Mouse (Mus musculus) mouse embryonic stem cell (cell line): ENCODE data around the gene Aprt.

Experiments used
- in situ Hi-C, 2 experiments: fragments of 300-500 bp; cut with MboI; formaldehyde crosslinking; loops; 1 replicate in 1 of 2; 3 replicates in 1 of 2; pipeline ENCODE4 v1.14.3; 2019 to 2020; ENCODE audit warnings: low sequenced_read_pairs in 2 of 2, low pct_unique_long_range_greater_than_20kb in 1 of 2, mixed read lengths in 1 of 2; ENCODE audit not compliant: unreplicated experiment in 1 of 2

Gene Aprt

DNA sequence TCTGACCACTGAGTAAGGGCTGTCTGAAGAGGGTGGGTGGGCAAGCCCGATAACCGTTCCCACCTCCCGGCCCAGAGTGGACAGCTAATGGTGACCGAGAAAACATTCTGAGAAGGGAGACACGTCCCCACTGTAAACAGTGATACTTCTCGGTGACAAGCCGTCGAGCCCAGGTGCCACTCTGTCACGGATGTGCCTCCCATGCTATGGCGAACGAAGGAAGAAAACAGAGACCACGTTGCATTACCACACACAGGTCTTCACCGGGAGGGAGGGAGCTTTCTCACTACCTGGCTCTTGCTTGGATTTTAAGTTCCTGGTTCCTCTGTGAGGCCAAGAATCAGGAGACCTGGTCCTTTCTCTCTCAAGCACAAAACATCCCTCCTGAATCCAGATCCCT, 28.4 kb downstream of the Aprt start:
- in situ Hi-C loops: loop anchor here in 1 of 2 experiments (5.0 kb wide), 1 partner anchor 46 kb away; no protein-coding TSS in a partner anchor

DNA sequence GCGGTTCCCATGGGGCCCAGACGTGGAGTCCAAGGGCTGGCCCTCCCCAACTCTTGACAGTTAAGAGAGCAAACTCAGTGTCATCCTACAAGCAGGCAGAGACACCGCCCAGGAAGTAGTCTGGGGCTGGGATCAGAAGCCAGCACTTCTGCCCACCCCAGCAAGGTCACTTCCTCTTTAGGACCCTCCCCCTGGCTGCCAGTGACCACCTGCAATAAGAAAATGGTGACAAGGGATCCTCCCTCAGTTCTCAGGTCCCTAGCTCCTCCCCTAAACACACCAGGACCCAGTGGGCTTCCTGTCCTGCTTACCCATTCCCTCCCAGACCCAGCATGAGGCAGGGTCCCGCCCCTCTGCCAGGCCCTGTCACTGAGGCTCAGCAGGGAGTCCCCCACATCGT, 28.9 kb downstream of the Aprt start:
- in situ Hi-C loops: loop anchor here in 1 of 2 experiments (5.0 kb wide), 1 partner anchor 46 kb away; no protein-coding TSS in a partner anchor

DNA sequence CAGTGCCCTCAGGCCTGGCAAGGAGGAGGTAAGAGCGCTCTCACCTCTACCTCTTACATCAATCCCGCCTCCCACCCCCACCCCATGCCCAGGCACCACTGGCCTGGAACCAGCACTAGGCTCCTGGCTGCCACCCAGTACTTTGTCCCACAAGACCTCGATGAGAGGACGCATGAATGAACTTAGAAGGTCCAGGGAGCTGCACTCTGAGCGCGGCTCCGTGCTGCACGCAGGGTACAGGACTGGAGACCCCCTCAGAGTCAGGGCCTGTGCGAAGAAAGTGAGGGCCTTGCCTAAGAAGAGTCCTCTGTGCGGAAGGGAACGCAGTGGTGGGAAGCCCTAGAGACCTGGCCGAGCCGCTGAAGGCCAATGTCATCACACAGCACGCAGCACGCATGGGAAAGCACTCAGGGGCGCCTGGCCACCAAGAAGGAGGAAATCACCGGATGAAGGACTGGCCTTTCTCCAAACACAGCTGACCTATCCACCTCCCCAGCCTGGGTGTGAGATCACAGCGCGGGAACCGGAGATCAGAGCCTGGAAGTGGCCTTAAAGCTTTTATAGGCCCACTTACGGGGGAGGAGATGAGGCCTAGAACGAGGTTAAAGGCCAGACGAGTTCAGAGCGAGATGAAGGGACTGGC, 29.8 kb downstream of the Aprt start:
- in situ Hi-C loops: loop anchor here in 1 of 2 experiments (5.0 kb wide), 1 partner anchor 45 kb away; no protein-coding TSS in a partner anchor

DNA sequence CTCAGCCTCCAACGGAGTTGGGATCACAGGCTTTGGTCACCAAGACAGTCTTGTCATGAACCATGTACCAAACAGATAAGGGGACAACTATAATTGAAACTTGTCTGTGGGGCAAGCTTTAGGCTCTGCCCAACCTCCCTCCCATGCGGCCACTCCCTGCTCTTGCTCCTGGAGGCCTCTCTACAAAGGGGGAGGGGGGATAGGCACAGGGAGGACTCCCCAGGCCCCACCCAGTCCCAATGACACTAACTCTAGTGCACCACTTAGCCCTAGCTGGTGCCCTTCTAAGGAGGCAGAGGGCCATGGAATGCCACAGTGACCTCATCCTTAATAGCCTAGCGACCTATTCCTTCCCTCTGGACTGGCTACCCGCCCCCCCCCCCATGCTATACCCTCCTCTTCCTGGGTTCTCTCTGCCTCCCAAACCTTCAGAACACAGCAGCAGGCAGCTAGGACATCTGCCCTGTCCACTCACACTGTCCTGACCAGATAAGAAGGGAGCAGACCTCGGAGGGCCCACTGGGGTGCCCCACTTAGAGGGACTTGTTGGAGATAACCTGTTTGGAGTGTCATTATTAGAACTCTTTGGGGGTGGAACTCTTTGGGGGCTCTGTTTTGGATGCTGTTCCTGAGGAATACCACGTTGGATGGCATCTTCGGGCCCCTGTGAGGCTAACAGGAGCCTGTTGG, 30.5 kb downstream of the Aprt start:
- in situ Hi-C loops: loop anchor here in 1 of 2 experiments (5.0 kb wide), 1 partner anchor 44 kb away; no protein-coding TSS in a partner anchor

DNA sequence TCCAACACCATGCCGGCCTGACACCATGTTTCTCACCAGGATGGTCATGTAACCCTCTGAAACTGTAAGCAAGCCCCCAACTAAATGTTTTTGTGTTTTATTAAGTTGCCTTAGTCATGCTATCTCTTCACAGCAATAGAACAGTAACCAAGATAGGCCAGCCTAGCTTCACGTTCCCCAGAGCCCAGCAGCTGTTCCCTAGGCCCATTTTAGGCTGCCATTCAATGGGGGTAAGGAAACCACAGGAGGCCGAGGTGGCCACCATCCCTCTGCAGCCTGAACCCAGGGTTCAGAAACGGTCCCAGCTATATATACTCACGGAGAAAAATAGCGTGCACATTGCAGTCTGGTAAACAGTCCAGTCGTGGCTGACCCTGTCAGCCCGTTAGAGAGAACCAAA, 32.6 kb downstream of the Aprt start:
- in situ Hi-C loops: no loop called here

DNA sequence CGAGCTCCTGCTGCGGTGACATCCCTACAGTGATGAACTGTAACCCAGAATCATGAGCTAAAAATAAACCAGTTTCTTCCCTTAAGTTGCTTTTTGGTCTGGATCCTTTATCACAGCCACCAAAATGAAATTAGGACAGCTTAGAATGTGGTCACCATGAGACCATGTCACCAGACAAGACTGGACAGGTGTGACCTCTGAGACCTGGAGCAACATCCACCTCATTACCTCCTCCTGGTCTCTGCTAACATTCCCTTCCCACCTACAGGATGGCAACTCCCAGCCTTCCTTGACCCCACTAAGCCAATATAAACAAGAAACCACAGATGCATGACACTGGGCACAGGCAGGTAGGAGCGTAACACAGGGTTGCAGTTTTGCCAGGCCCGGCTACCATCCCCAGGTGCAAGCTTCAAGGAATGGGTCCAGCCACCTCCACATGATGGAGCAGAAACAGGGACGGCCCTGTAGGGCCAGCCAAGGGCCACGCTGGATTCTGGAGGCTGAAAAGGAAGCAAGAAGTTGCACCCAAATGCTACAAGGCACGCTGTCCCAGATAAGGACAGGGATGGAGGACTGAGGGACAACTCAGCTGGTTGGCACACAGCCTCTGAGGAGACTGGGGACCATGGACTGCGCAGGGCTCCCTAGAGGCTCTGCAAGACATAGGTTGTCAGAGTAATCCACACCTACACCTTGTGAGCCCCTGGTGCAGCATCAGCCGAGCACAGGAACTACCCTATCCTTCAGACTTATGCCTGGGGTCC, 38.2 kb downstream of the Aprt start:
- in situ Hi-C loops: no loop called here

DNA sequence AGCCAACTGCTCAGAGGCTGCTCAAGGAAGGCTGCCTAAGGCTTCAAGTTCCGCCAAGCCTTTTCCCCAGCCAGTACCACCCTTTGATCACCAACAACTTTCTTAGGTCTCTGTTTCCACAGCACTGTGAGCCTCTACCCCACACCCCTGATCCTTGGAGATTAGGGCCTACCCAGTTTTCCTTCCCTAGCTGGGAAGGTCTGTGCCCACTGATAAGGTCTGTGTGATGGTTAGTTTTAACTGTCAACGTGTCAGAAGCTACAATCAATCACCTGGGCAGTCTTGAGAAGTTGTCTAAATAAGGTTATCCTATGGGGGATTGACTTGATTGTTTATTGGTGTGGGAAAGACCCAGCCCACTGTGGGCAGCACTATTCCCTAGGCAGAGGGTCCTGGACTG, 38.9 kb downstream of the Aprt start:
- in situ Hi-C loops: no loop called here

DNA sequence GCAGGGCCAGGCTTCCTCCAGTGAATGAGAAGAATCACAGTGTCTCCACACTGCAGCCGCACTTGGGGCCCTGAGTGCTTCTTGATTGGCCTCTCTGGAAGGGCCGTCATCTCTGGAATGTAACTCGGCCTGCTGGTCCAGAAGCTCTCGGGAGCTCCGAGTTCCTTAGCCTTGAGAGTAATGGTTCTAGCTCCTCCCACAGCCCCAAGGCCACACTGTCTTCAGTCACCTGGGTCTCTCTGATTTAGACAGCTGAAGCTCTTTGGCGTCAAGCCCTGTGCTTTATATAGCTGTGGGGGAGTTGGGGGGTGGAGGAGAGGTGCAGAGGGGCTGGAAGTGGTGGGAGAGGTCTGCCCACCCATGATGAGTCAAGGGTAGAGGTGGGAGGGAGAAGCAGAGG, 39.7 kb downstream of the Aprt start:
- in situ Hi-C loops: no loop called here

DNA sequence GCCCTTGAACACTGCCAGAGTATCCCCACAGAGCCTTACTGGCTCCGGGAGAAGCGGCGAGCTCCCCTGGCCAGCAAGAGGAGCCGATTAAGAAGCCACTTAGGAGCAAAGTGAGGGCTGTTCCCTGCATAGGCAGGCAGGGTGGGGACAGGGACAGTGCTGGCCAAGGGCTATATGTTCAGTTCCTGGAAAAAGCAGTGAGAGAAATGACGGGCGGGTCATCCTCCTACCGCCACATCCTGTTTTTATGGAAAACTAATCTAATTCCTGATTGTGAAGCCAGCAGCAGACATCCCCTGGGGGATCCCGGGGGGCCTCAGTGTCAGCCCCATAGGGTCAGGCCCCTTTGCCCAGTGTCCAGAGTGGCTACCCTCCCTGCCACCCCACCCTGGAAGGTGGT, 45.4 kb downstream of the Aprt start:
- in situ Hi-C loops: no loop called here

DNA sequence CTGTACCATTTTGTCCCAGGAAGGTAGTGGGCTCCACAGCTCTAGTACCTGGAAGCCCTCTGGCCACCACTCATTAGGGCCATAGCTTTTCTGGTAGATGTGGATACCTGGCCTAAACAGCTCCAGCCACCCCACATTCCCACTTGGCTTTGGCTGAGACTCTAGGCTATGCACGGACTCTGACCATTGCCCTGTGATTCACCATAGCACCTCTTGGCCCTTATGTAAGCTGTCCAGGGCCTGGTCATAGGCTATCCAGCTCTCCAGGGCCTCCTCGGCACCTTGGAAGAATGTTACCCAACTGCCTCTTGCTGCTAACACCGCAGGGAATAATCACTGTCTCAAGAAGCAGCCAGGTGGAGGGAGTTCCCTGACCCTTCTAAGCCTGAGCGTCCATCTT, 47.5 kb downstream of the Aprt start:
- in situ Hi-C loops: no loop called here

DNA sequence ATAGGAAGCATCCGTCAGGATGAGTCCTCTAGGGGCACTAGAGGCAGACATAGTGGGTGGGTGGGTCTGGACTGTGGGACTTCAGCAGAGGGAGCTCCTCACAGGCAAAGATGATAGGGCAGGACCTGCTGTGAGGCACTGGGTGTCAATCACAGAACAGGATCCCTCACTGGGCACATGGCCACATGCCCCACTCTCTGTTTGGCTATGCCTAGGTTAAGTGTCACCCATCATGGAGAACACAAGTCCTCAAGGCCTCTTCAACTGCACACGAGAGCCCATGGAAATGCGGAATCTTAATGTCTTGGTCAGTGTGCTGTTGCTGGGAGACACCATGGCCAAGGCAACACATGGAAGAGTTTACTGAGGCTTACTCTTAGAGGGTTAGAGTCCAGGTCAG, 48.8 kb downstream of the Aprt start:
- in situ Hi-C loops: no loop called here

DNA sequence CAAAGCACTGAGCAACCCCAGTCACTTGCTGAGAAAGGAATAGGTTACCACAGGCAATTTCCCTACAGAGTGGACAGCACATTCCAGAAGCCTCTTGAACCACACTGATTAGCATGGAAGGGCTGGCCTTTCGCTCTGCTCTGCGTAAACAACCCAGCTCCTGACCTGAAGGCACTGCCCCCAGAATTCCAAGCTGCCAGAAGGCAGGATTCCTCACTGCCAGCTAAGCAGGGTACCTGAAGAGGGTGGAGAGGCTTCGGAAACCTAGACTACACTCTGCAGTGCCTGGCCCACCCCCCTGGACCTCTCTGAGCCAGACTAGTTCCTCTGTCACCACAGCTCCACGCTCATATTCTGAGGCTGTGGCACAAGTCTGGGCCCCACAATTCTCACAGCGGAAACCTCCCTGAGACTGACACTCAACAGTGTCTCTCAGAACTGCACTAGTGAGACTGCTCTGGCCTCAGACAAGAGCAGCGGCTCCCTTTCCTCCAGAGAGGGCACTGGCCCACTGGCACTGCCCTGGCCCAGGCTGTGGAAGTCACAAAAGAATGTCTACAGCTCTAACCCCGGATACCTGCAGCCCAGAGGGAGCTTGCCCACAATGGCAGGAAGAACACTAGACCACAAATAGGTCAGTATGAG, 50.1 kb downstream of the Aprt start:
- in situ Hi-C loops: no loop called here

DNA sequence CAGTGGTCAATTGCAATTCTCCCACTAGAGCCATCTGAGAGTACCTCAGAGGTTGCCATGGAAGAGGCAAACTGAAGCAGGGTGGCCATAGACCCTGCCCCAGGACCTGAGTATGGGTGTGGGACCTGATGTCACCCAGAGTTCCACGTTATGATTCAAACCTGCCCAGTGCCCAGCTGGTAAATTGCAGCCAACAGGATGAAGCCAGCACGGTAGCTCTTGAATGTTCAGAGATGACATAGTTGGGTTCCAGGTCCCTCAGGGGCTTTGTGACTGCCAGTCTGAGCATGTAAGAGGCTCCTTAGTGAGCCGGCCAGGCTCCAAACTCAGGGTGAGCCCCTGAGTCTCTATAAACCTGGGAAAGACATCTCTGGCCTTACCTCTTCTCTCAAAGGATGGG, 50.6 kb downstream of the Aprt start:
- in situ Hi-C loops: no loop called here

DNA sequence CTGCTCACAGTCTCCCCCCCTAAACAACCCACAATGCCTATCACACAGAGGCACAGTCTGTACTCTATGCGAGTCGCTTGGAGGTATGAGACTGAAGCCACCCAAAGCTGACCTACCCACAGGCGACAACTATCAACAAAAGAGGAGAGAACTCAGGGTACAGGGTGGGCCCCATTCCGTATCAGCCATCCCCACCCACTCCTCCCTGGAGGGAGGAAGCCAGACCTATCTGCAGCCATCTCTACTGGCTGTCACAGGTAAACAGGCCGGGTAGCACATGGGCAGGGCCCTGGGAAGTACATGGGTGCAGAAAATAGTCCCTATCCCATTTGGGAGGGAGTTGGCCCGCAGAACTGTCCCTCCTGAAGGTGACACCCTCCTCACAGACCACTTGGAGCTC, 51.7 kb downstream of the Aprt start:
- in situ Hi-C loops: no loop called here
